Mouse (Mus musculus) hindbrain, embryonic 16.5 days (tissue): ENCODE measurements at regions not wholly inside any gene's neighbourhood (a gene's known extent, or its start where the extent isn't known, plus 50 kb on each side); places are given as distances from the start of the nearest gene placed in this dataset.
"Not testable (repeated sequence)": the region's sequence is repeated elsewhere in the genome, so short reads cannot be mapped to it uniquely, and the experiment has no call there.

ENCODE experiments used
- ATAC-seq: fragments of 200-750 bp; cut with Nextera tagmentation; 2 replicates; pipeline ENCODE4 v1.8.0; 2017; ENCODE audit warnings: moderate TSS enrichment, moderate library complexity
- H3K27ac ChIP-seq: fragments of 300-500 bp; sonication (generic); 2 replicates; pipeline ENCODE4 v1.5.1; 2014; ENCODE audit warnings: low read depth, mild to moderate bottlenecking, control low read depth, low read length, moderate library complexity
- H3K27me3 ChIP-seq: fragments of 300-500 bp; sonication (generic); replicated peaks from 2 replicates; pipeline ENCODE4 v1.6.1; 2014; ENCODE audit warnings: low read length; ENCODE audit not compliant: control insufficient read depth, insufficient read depth
- H3K36me3 ChIP-seq: fragments of 300-500 bp; sonication (generic); 2 replicates; pipeline ENCODE4 v1.6.1; 2014; ENCODE audit warnings: mild to moderate bottlenecking, low read length, moderate library complexity, mixed read lengths; ENCODE audit not compliant: control insufficient read depth, insufficient read depth
- H3K4me1 ChIP-seq: fragments of 300-500 bp; sonication (generic); 2 replicates; pipeline ENCODE4 v1.6.1; 2014; ENCODE audit warnings: low read depth, low read length; ENCODE audit not compliant: control insufficient read depth, insufficient read depth
- H3K4me2 ChIP-seq: fragments of 300-500 bp; sonication (generic); 2 replicates; pipeline ENCODE4 v1.6.1; 2014; ENCODE audit warnings: mild to moderate bottlenecking, low read length, control low read depth, moderate library complexity
- H3K4me3 ChIP-seq: fragments of 300-500 bp; sonication (generic); 2 replicates; pipeline ENCODE4 v1.5.1; 2014; ENCODE audit warnings: mild to moderate bottlenecking, low read length, control low read depth, moderate library complexity
- H3K9ac ChIP-seq: fragments of 300-500 bp; sonication (generic); 2 replicates; pipeline ENCODE4 v1.6.1; 2014; ENCODE audit warnings: low read depth, mild to moderate bottlenecking, control low read depth, low read length, moderate library complexity
- H3K9me3 ChIP-seq: fragments of 300-500 bp; sonication (generic); 2 replicates; pipeline ENCODE4 v1.6.1; 2014; ENCODE audit warnings: mild to moderate bottlenecking, low read length, moderate library complexity; ENCODE audit not compliant: control insufficient read depth
- WGBS: fragments of 180-500 bp; shearing (Covaris S2); extraction: QIAGEN DNeasy Blood & Tissue Kit; methylation state at CpG from one replicate; pipeline ENCODE4 v1.1.7; 2014; 5-methylcytosine and 5-hydroxymethylcytosine counted together

GRCm38 (mm10) chr8:8851271-8851670, 160.9 kb upstream of the Arglu1 start:
- no peak overlapping the region for H3K9ac ChIP-seq
- no peaks in the 10 kb centered on the region for H3K36me3 ChIP-seq
- no peak overlapping the region for H3K4me2 ChIP-seq
- 75% methylated on average over 4 of the region's 4 CpGs for WGBS
- H3K27ac ChIP-seq: no peak overlapping the region
- no peak for ATAC-seq
- H3K4me1 ChIP-seq: no peaks in the 10 kb centered on the region
- no peak overlapping the region for H3K4me3 ChIP-seq
- H3K9me3 ChIP-seq: no peaks in the 10 kb centered on the region
- H3K27me3 ChIP-seq: no peaks in the 10 kb centered on the region

DNA sequence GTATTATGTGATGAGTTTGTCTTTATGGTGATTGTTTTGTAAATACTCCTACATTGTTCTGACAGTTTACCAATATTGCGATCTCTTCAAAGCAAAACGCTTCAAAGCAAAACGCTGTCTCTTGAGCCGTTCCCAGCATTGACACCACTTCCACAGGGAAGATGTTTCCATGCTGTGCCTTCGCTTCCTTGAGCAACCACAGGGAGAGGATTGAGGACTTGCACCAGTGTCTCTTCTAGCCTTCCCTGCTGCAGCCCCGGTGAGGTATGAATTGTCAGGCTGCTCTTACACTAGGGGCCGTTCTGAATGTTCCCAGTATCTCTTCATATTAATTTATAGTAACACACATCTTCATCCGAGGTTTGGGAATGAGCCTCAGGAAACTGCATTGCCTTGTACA, 160.4 kb upstream of the Arglu1 start:
- no peaks in the 10 kb centered on the region for H3K4me1 ChIP-seq
- no peak overlapping the region for H3K9ac ChIP-seq
- H3K27me3 ChIP-seq: no peaks in the 10 kb centered on the region
- no peaks in the 10 kb centered on the region for H3K36me3 ChIP-seq
- no peak overlapping the region for H3K27ac ChIP-seq
- ATAC-seq: no peak
- H3K4me3 ChIP-seq: no peak overlapping the region
- no peak overlapping the region for H3K4me2 ChIP-seq
- H3K9me3 ChIP-seq: no peaks in the 10 kb centered on the region
- 52% methylated on average over 8 of the region's 8 CpGs for WGBS

- no peaks in the 10 kb centered on the region for H3K9me3 ChIP-seq
- H3K4me3 ChIP-seq: no peak overlapping the region
- no peaks in the 10 kb centered on the region for H3K27me3 ChIP-seq
- no peak overlapping the region for H3K4me2 ChIP-seq
- no peak for ATAC-seq
- H3K27ac ChIP-seq: no peak overlapping the region
- no peak overlapping the region for H3K9ac ChIP-seq
- WGBS: 86% methylated on average over 10 of the region's 10 CpGs
- H3K4me1 ChIP-seq: no peaks in the 10 kb centered on the region
- no peaks in the 10 kb centered on the region for H3K36me3 ChIP-seq
These were observed 157.3 kb upstream of the Arglu1 start for GRCm38 (mm10) chr8:8847579-8847978.

GRCm38 (mm10) chr8:8842326-8842725, 152.0 kb upstream of the Arglu1 start:
- no peaks in the 10 kb centered on the region for H3K4me1 ChIP-seq
- WGBS: 66% methylated on average over 2 of the region's 2 CpGs
- no peaks in the 10 kb centered on the region for H3K9me3 ChIP-seq
- no peak overlapping the region for H3K4me3 ChIP-seq
- H3K36me3 ChIP-seq: no peaks in the 10 kb centered on the region
- H3K27me3 ChIP-seq: no peaks in the 10 kb centered on the region
- H3K27ac ChIP-seq: no peak overlapping the region
- no peak for ATAC-seq
- no peak overlapping the region for H3K9ac ChIP-seq
- H3K4me2 ChIP-seq: no peak overlapping the region

DNA sequence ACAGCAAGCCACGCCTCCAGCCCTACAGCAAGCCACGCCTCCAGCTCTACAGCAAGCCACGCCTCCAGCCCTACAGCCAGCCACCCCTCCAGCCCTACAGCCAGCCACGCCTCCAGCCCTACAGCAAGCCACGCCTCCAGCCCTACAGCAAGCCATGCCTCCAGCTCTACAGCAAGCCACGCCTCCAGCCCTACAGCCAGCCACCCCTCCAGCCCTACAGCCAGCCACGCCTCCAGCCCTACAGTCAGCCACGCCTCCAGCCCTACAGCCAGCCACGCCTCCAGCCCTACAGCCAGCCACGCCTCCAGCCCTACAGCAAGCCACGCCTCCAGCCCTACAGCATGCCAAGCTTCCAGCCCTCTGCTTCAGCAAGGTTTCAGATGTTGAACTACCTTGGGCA, 145.8 kb upstream of the Arglu1 start:
- not testable (repeated sequence) for H3K27ac ChIP-seq, H3K9me3 ChIP-seq, H3K4me2 ChIP-seq, ATAC-seq, H3K4me3 ChIP-seq, H3K27me3 ChIP-seq, H3K4me1 ChIP-seq, H3K36me3 ChIP-seq, H3K9ac ChIP-seq
- 75% methylated on average over 11 of the region's 11 CpGs for WGBS

DNA sequence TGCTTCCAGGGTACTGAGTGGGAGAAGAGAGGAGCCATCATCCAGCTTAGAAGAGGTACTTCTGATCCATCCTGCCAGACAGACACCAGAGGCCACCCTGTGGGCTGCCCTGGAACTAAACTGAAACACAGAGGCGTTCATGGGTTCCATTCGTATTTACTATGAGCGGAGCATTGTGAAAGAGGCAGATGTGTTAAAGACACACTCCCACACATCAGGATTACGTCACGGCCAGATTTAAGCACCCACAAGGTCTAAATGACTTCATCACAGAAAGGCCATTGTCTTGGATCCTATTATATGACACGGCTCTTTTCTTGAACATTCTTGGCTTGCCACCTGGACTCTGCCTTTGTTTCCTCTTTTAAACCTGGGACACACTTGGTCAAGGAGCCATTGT, 141.0 kb upstream of the Arglu1 start:
- Histone ChIP-seq H3K9ac (no peak overlapping the region), H3K9me3 (no peaks in the 10 kb centered on the region), H3K27me3 (no peaks in the 10 kb centered on the region), H3K27ac (no peak overlapping the region), H3K4me3 (no peak overlapping the region), H3K4me2 (no peak overlapping the region), H3K4me1 (no peaks in the 10 kb centered on the region), H3K36me3 (no peaks in the 10 kb centered on the region)
- 80% methylated on average over 6 of the region's 6 CpGs for WGBS
- ATAC-seq: no peak

DNA sequence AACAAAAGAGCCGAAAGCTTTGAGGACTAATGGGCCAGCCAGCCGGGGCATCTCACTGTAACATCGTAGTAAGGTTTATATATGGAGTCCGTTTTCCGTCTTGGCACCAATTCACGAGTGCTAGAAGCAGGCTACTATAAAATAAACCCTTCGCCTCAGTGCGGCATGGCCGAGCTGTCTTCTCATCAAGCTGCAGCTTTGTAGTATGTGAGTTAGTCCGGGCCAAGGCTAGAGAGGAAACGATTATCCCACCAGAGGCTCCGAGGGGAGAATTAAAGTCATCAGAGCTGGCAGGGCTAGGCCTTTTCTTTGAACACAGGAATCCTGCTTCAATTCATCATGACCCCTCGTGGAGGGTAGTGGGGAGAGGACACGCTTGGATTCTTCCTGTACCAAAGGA, 138.9 kb upstream of the Arglu1 start:
- Histone ChIP-seq H3K4me2 (no peak overlapping the region), H3K27ac (no peak overlapping the region), H3K4me1 (no peaks in the 10 kb centered on the region), H3K9ac (no peak overlapping the region), H3K4me3 (no peak overlapping the region), H3K36me3 (no peaks in the 10 kb centered on the region), H3K27me3 (no peaks in the 10 kb centered on the region), H3K9me3 (no peaks in the 10 kb centered on the region)
- no peak for ATAC-seq
- WGBS: 56% methylated on average over 14 of the region's 14 CpGs

- H3K9me3 ChIP-seq: no peaks in the 10 kb centered on the region
- ATAC-seq: no peak
- no peaks in the 10 kb centered on the region for H3K4me1 ChIP-seq
- H3K27me3 ChIP-seq: no peaks in the 10 kb centered on the region
- no peak overlapping the region for H3K4me2 ChIP-seq
- no peaks in the 10 kb centered on the region for H3K36me3 ChIP-seq
- 85% methylated on average over 7 of the region's 7 CpGs for WGBS
- no peak overlapping the region for H3K27ac ChIP-seq
- no peak overlapping the region for H3K4me3 ChIP-seq
- H3K9ac ChIP-seq: no peak overlapping the region
These were observed 137.2 kb upstream of the Arglu1 start for GRCm38 (mm10) chr8:8827555-8827954.

GRCm38 (mm10) chr8:8826801-8827200, 136.5 kb upstream of the Arglu1 start:
- ATAC-seq: no peak
- Histone ChIP-seq H3K9me3 (no peaks in the 10 kb centered on the region), H3K4me2 (no peak overlapping the region), H3K27me3 (no peaks in the 10 kb centered on the region), H3K4me1 (no peaks in the 10 kb centered on the region), H3K9ac (no peak overlapping the region), H3K4me3 (no peak overlapping the region), H3K36me3 (no peaks in the 10 kb centered on the region), H3K27ac (no peak overlapping the region)
- WGBS: 59% methylated on average over 9 of the region's 9 CpGs

GRCm38 (mm10) chr8:8824886-8825285, 134.6 kb upstream of the Arglu1 start:
- no peak for ATAC-seq
- Histone ChIP-seq H3K9me3 (no peaks in the 10 kb centered on the region), H3K27ac (no peak overlapping the region), H3K27me3 (no peaks in the 10 kb centered on the region), H3K36me3 (no peaks in the 10 kb centered on the region), H3K4me1 (no peaks in the 10 kb centered on the region), H3K4me3 (no peak overlapping the region), H3K4me2 (no peak overlapping the region), H3K9ac (no peak overlapping the region)
- WGBS: 77% methylated on average over 5 of the region's 5 CpGs
